Mouse (Mus musculus) 416B (cell line): ENCODE results near the gene Gm20388.
A peak's percentile ranks its signal among the peaks of the same experiment; 100 is the strongest.

Source experiments
- DNase-seq: peaks from one replicate; pipeline ENCODE4 v3.0.0; 2011; ENCODE audit warnings: low read depth

Gene Gm20388

GRCm38 (mm10) chr8:122575286-122575685 lies 2664.6 kb downstream of the Gm20388 start:
- DNase-seq: no peak

GRCm38 (mm10) chr8:122575735-122576647 lies 2665.3 kb downstream of the Gm20388 start:
- DNase-seq: peak; percentile 56

GRCm38 (mm10) chr8:122576648-122577022 lies 2666.0 kb downstream of the Gm20388 start, which contains the start of gene Aprt:
Aprt (minus strand) TSS chr8:122576909.
- peak; percentile 95 for DNase-seq

GRCm38 (mm10) chr8:122577116-122577515 lies 2666.5 kb downstream of the Gm20388 start:
- no peak for DNase-seq

GRCm38 (mm10) chr8:122579196-122579595 lies 2668.6 kb downstream of the Gm20388 start:
- DNase-seq: no peak

- no peak for DNase-seq
These were observed 2670.3 kb downstream of the Gm20388 start for GRCm38 (mm10) chr8:122580926-122581325.

- DNase-seq: no peak
These were observed 2674.3 kb downstream of the Gm20388 start for GRCm38 (mm10) chr8:122584981-122585380.

- peak; percentile 92 for DNase-seq
These were observed 2674.8 kb downstream of the Gm20388 start for GRCm38 (mm10) chr8:122585411-122585891.

GRCm38 (mm10) chr8:122586171-122586570 lies 2675.5 kb downstream of the Gm20388 start:
- DNase-seq: no peak

- no peak for DNase-seq
These were observed 2676.1 kb downstream of the Gm20388 start for GRCm38 (mm10) chr8:122586749-122587148.

GRCm38 (mm10) chr8:122593240-122593639 lies 2682.6 kb downstream of the Gm20388 start:
- peak; percentile 85 for DNase-seq

- DNase-seq: no peak
These were observed 2683.3 kb downstream of the Gm20388 start for GRCm38 (mm10) chr8:122593783-122594507.

- DNase-seq: no peak
These were observed 2685.4 kb downstream of the Gm20388 start for GRCm38 (mm10) chr8:122596031-122596430.

GRCm38 (mm10) chr8:122600666-122601065 lies 2690.0 kb downstream of the Gm20388 start:
- no peak for DNase-seq

GRCm38 (mm10) chr8:122604640-122605039 lies 2694.0 kb downstream of the Gm20388 start:
- DNase-seq: no peak

- DNase-seq: no peak
These were observed 2694.7 kb downstream of the Gm20388 start for GRCm38 (mm10) chr8:122605367-122605766.

GRCm38 (mm10) chr8:122606810-122607209 lies 2696.2 kb downstream of the Gm20388 start:
- DNase-seq: no peak

- no peak for DNase-seq
These were observed 2699.6 kb downstream of the Gm20388 start for GRCm38 (mm10) chr8:122610209-122610608.

GRCm38 (mm10) chr8:122610612-122611277 lies 2700.1 kb downstream of the Gm20388 start:
- DNase-seq: no peak

- peak; percentile 99 for DNase-seq
These were observed 2700.9 kb downstream of the Gm20388 start, which contains the start of the genes Galns and Trappc2l for GRCm38 (mm10) chr8:122611295-122612133. Galns (minus strand) TSS chr8:122611463. Trappc2l (plus strand) TSS chr8:122611640.
